Mouse (Mus musculus) subcutaneous adipose tissue, adult 2 months (tissue): Measurements from ENCODE around the gene Sinhcaf. TPM values are rescaled to one million over a fixed set of nuclear protein-coding genes. Genes with fewer than 3 reads are reported as not detected.

Source experiments
- polyA plus RNA-seq: library from polyadenylated mRNA; depleted of rRNA; stranded (reverse); fragments of >200 nt; gene quantifications from 2 replicates; pipeline ENCODE4 v1.2.3, GENCODE M21; 2012; ENCODE audit warnings: low replicate concordance; rRNA removed

Gene Sinhcaf
- 1.3 and 6.4 TPM in 2 replicates for polyA plus RNA-seq

DNA sequence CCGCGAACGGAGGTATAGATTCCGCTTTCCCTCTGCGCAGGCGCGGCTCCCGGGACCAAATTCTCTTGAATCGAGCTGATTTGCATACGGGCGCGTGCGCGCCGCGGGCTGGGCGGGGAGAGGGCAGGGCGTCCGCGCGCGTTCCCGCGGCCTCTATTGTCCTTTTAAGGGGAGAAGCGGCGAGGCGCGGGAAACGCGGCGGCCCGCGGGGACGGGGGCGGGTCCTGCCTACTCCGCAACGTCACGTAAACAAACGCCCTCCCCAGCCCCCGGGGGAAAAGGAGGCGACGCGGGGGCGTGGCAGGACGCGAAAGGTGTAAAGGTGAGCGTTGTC is at the start of gene Sinhcaf:
Sinhcaf (minus strand) TSS at position 59 of the 334 bp plus-strand sequence.

DNA sequence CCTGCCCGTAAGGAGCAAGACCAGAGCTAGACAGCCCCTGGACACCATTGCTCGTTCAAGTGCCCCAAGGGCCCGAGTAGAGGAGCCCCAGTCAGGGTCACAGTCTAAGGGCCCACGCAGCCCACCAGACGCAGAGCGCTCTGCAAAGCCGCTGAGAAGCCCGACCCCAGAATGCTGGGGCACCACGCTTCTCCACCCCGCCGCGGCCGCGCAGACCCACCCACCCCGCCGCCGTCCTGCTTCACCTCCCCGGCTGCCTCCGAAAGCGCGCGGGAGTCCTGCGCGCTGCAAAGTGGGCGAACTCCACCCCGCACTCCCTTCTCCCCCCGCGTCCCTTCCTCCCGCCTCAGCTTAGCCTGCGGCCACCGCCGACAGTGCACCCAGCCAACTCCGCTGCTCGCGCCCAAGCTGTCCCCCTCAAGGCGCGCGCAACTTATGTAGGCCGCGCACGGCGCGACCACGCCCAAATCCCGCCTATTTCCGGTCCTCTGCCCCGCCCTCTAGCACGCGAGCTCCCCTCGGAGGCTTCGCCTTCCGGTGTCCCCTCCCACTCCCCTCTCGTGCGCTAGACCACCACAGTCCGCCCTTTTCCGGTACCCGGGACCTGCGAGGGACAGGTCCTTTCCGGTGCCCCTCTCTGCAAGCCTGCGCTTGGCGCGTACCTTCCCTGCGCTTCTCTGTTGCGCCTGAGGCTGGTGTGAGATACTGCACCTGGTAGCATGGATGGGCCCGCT is 50.3 kb downstream of the Sinhcaf start, which contains the start of gene Caprin2:
Caprin2 (minus strand) TSS at position 465 of the 734 bp plus-strand sequence.

Other genes starting within 250 kb of the Sinhcaf start
- 14.7 and 17.6 TPM in 2 replicates for gene Ipo8, start 115.0 kb downstream of the Sinhcaf start, polyA plus RNA-seq
- 7.9 and 20.8 TPM in 2 replicates for gene Caprin2, start 50.2 kb downstream of the Sinhcaf start, polyA plus RNA-seq
- 3.7 and 5.1 TPM in 2 replicates for gene Dennd5b, start 155.2 kb upstream of the Sinhcaf start, polyA plus RNA-seq
- gene Gm10203, start 183.7 kb upstream of the Sinhcaf start, polyA plus RNA-seq, result not detected in 2 replicates
- 12.9 and 31.4 TPM in 2 replicates for gene Etfbkmt, start 193.4 kb upstream of the Sinhcaf start, polyA plus RNA-seq
- gene Amn1, start 242.2 kb upstream of the Sinhcaf start, polyA plus RNA-seq, result 8.7 and 14.7 TPM in 2 replicates